ENCODE assay signal across 14 mouse cellular contexts in genomic region chr3:30887449-30887848, GRCm38 (mm10).
"Had no signal": no experiment of that assay in that cellular context is flagged by ENCODE, and none has a peak within 500 bp of the region (broad histone marks: within the 10 kb centered on the region; RNA-seq: fewer than 3 reads in every experiment).

No protein-coding gene starts in this region.

- DNase-seq: kidney, adult 18-20 months; kidney, postnatal 25 days; left cerebral cortex, postnatal 4 days; lung, embryonic 14.5 days; lung, postnatal 10 days; lung, postnatal 4 days; thymus, adult 18-20 months; thymus, postnatal 14 days had no signal

- H3K4me3 ChIP-seq: kidney, embryonic 15.5 days; limb, embryonic 13.5 days; liver, embryonic 12.5 days; midbrain, embryonic 13.5 days; myocyte; neural tube, embryonic 12.5 days had no signal

- H3K27ac ChIP-seq: kidney, embryonic 15.5 days; limb, embryonic 13.5 days; liver, embryonic 12.5 days; midbrain, embryonic 13.5 days; neural tube, embryonic 12.5 days had no signal

- H3K9me3 ChIP-seq: kidney, embryonic 15.5 days; limb, embryonic 13.5 days; midbrain, embryonic 13.5 days; neural tube, embryonic 12.5 days had no signal

- H3K27me3 ChIP-seq: kidney, embryonic 15.5 days; limb, embryonic 13.5 days; liver, embryonic 12.5 days; midbrain, embryonic 13.5 days; neural tube, embryonic 12.5 days had no signal

- H3K9ac ChIP-seq: kidney, embryonic 15.5 days; limb, embryonic 13.5 days; liver, embryonic 12.5 days; lung, embryonic 14.5 days; midbrain, embryonic 13.5 days; neural tube, embryonic 12.5 days had no signal

- H3K4me2 ChIP-seq: kidney, embryonic 15.5 days; limb, embryonic 13.5 days; liver, embryonic 12.5 days; lung, embryonic 14.5 days; midbrain, embryonic 13.5 days; neural tube, embryonic 12.5 days had no signal

- H3K36me3 ChIP-seq: kidney, embryonic 15.5 days; limb, embryonic 13.5 days; liver, embryonic 12.5 days; midbrain, embryonic 13.5 days; neural tube, embryonic 12.5 days had no signal

- H3K4me1 ChIP-seq: kidney, embryonic 15.5 days; liver, embryonic 12.5 days; midbrain, embryonic 13.5 days; neural tube, embryonic 12.5 days had no signal

- ATAC-seq: liver, embryonic 12.5 days; midbrain, embryonic 13.5 days had no signal
